15 mouse cellular contexts compared by ENCODE assay signal in the genomic region with DNA sequence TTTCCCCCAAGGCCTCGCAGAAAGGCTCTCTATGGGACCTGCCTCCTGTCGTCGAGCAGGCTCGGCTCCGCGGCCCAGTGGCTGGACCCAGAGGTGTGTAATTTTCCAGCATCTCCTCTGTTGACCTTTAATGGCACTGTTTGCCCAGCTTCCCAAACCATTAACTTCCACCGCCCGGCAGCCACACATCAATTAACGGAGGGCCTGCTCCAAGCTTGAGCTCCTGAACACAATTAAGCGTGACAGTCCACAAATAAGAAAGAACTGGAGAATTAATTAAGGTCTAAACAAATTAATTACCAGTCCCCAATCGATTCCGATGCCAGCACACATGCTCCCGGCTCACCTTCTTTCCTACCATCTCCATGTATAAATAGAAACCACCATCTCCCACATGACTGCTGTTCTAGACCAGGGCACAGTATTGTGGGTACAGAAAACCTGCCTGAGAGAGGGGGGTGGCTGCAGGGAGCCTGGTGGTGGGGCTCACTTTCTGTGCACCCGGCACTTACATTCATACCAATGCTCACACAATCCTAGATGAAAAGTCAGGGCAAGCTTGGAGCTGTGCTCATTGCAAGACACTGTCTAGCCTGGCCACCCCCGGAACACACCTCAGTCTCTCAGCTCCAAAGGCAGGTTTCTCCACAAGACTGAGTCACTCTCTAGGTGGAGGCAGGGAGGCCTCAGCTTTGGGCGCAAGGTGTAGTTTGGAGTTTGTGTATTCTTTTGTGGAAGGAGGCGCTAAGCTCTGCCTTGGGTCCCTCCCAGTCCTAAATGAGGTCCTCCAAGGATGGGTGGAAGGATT.
A peak's percentile ranks its signal among the peaks of the same experiment; 100 is the strongest.
DNase-seq lines count a peak whose midpoint lies in the region; ATAC-seq and TF ChIP-seq lines count a peak whose summit lies in the region.
"Had no signal": no experiment of that assay in that cellular context is flagged by ENCODE, and none has a peak within 500 bp of the region (broad histone marks: within the 10 kb centered on the region; RNA-seq: fewer than 3 reads in every experiment).

No protein-coding gene starts in this region.

- H3K9ac ChIP-seq in forebrain, postnatal 0 days: no peak overlapping the region
- no peak overlapping the region for H3K9ac ChIP-seq in midbrain, embryonic 13.5 days (replicated peaks)
- H3K9ac ChIP-seq: limb, embryonic 13.5 days had no signal

- peaks cover 58% of the 10 kb centered on the region for H3K4me1 ChIP-seq in forebrain, embryonic 10.5 days
- no peaks in the 10 kb centered on the region for H3K4me1 ChIP-seq in forebrain, postnatal 0 days (ENCODE audit: insufficient read depth)
- H3K4me1 ChIP-seq in midbrain, embryonic 13.5 days (replicated peaks): 0 out of 2 replicates have a peak, but pooled peaks cover 11% of the 10 kb centered on the region
- H3K4me1 ChIP-seq in midbrain, embryonic 10.5 days: peaks cover 13% of the 10 kb centered on the region

- WGBS in forebrain, embryonic 10.5 days: 86% methylated on average over 17 of the region's 17 CpGs
- WGBS in forebrain, postnatal 0 days: 52% methylated on average over 17 of the region's 17 CpGs
- WGBS in midbrain, embryonic 13.5 days: 82% methylated on average over 17 of the region's 17 CpGs
- 89% methylated on average over 17 of the region's 17 CpGs for WGBS in midbrain, embryonic 10.5 days

- no peaks in the 10 kb centered on the region for H3K9me3 ChIP-seq in forebrain, embryonic 10.5 days
- H3K9me3 ChIP-seq in forebrain, postnatal 0 days (ENCODE audit: low read length): no peaks in the 10 kb centered on the region
- H3K9me3 ChIP-seq in midbrain, embryonic 13.5 days: no peaks in the 10 kb centered on the region
- H3K9me3 ChIP-seq in midbrain, embryonic 10.5 days (replicated peaks): no peaks in the 10 kb centered on the region
- H3K9me3 ChIP-seq: limb, embryonic 13.5 days had no signal

- TF ChIP-seq CTCF in forebrain, postnatal 0 days (IDR thresholded peaks at IDR 0.05; ENCODE audit: low read depth): no peak

- no peak for ATAC-seq in forebrain, postnatal 0 days
- 0 out of 2 replicates have a peak, but pooled peaks have one; percentile 24 for ATAC-seq in midbrain, embryonic 13.5 days

- 0 out of 2 replicates have a peak overlapping the region, but pooled peaks have one; percentile 35 for H3K27ac ChIP-seq in forebrain, embryonic 10.5 days
- H3K27ac ChIP-seq in forebrain, postnatal 0 days (ENCODE audit: low read depth, low read length): no peak overlapping the region
- no peak overlapping the region for H3K27ac ChIP-seq in midbrain, embryonic 13.5 days
- no peak overlapping the region for H3K27ac ChIP-seq in midbrain, embryonic 10.5 days (replicated peaks)
- H3K27ac ChIP-seq: limb, embryonic 13.5 days had no signal

- H3K4me3 ChIP-seq in forebrain, embryonic 10.5 days: no peak overlapping the region
- H3K4me3 ChIP-seq in forebrain, postnatal 0 days (ENCODE audit: low read depth, low read length): no peak overlapping the region
- no peak overlapping the region for H3K4me3 ChIP-seq in midbrain, embryonic 13.5 days (replicated peaks)
- no peak overlapping the region for H3K4me3 ChIP-seq in midbrain, embryonic 10.5 days
- H3K4me3 ChIP-seq: limb, embryonic 13.5 days had no signal

- H3K27me3 ChIP-seq in forebrain, embryonic 10.5 days (ENCODE audit: poor library complexity, severe bottlenecking): peaks cover 21% of the 10 kb centered on the region
- no peaks in the 10 kb centered on the region for H3K27me3 ChIP-seq in forebrain, postnatal 0 days (ENCODE audit: insufficient read depth, low read length)
- H3K27me3 ChIP-seq in midbrain, embryonic 13.5 days: no peaks in the 10 kb centered on the region
- peaks cover 3% of the 10 kb centered on the region for H3K27me3 ChIP-seq in midbrain, embryonic 10.5 days (ENCODE audit: low read depth, poor library complexity, severe bottlenecking)
- H3K27me3 ChIP-seq: limb, embryonic 13.5 days had no signal

- 0 out of 2 replicates have a peak, but pooled peaks cover 4% of the 10 kb centered on the region for H3K36me3 ChIP-seq in forebrain, embryonic 10.5 days (replicated peaks)
- no peaks in the 10 kb centered on the region for H3K36me3 ChIP-seq in forebrain, postnatal 0 days (ENCODE audit: insufficient read depth)
- no peaks in the 10 kb centered on the region; the same call in 1 of the 2 replicates for H3K36me3 ChIP-seq in midbrain, embryonic 13.5 days
- H3K36me3 ChIP-seq in midbrain, embryonic 10.5 days: no peaks in the 10 kb centered on the region
- H3K36me3 ChIP-seq: limb, embryonic 13.5 days had no signal

- H3K4me2 ChIP-seq in forebrain, postnatal 0 days (ENCODE audit: low read depth): no peak overlapping the region
- H3K4me2 ChIP-seq in midbrain, embryonic 13.5 days (replicated peaks): no peak overlapping the region
- H3K4me2 ChIP-seq: limb, embryonic 13.5 days had no signal

- no peak for DNase-seq in forebrain, embryonic 10.5 days (ENCODE audit: extremely low spot score, low spot score)
- no peak for DNase-seq in forebrain, postnatal 0 days
- no peak for DNase-seq in midbrain, embryonic 10.5 days (ENCODE audit: low spot score)
- peak; percentile 72 for DNase-seq in kidney, adult 18-20 months
- peak; percentile 50 to 70 for DNase-seq in kidney, postnatal 4 days
- DNase-seq in cerebellum, postnatal 36 days: no peak
- DNase-seq in testis, postnatal 14 days (ENCODE audit: low spot score): no peak
- DNase-seq: adrenal gland, postnatal 25 days; cerebellum, adult 18-20 months; heart, postnatal 4 days; layer of hippocampus, postnatal 36 days; lung, adult 2 months; spleen, adult 18-20 months had no signal

Comparison
In these comparisons a context has a peak if more than half of its experiments do, and no peak if none do; other contexts are left out.
1. DNase-seq: peak in kidney, adult 18-20 months (single experiment) and kidney, postnatal 4 days (2 of 2); none in forebrain, embryonic 10.5 days (single experiment), forebrain, postnatal 0 days (single experiment), midbrain, embryonic 10.5 days (single experiment), cerebellum, postnatal 36 days (0 of 2) and testis, postnatal 14 days (single experiment).